Mouse (Mus musculus) spleen, adult 18-20 months (tissue): Measurements from ENCODE around the gene Mfap4.

Experiments used
- DNase-seq, 2 experiments: peaks; one replicate each; pipeline ENCODE4 v3.0.0; 2022; ENCODE audit warnings: mixed read lengths in 2 of 2

The Mfap4 gene

GRCm38 (mm10) chr11:61519484-61520107 is 34.4 kb downstream of the Mfap4 start:
- no peak for DNase-seq

- no peak for DNase-seq
These were observed 41.6 kb downstream of the Mfap4 start for GRCm38 (mm10) chr11:61526872-61527271.

- no peak for DNase-seq
These were observed 44.1 kb downstream of the Mfap4 start for GRCm38 (mm10) chr11:61529268-61529713.

- DNase-seq, result no peak
These were observed 47.6 kb downstream of the Mfap4 start for GRCm38 (mm10) chr11:61532820-61533219.

GRCm38 (mm10) chr11:61533571-61533970 is 48.3 kb downstream of the Mfap4 start:
- DNase-seq, result no peak

GRCm38 (mm10) chr11:61535530-61535929 is 50.3 kb downstream of the Mfap4 start:
- no peak for DNase-seq

- no peak for DNase-seq
These were observed 51.7 kb downstream of the Mfap4 start for GRCm38 (mm10) chr11:61536952-61537351.

- DNase-seq, result no peak
These were observed 52.1 kb downstream of the Mfap4 start for GRCm38 (mm10) chr11:61537362-61537761.
